Mouse (Mus musculus) E14TG2a.4 (cell line): ENCODE measurements around the gene Syt1.

Experiments
- CTCF ChIP-seq: conservative IDR thresholded peaks from 2 replicates; pipeline ENCODE4 v1.5.1; 2014; ENCODE audit warnings: low read length
- POU5F1 ChIP-seq: IDR thresholded peaks from 2 replicates; pipeline ENCODE4 v1.6.1; 2014; ENCODE audit warnings: low read length, borderline replicate concordance

- TF ChIP-seq CTCF (no peak), POU5F1 (no peak)
Observed at GRCm38 (mm10) chr10:108699946-108700345, 310.8 kb downstream of the Syt1 start, which contains the start of gene Gm5136.
